Mouse (Mus musculus): ENCODE measurements at regions not wholly inside any gene's neighbourhood (a gene's known extent, or its start where the extent isn't known, plus 50 kb on each side); places are given as distances from the start of the nearest gene placed in this dataset.
A peak's percentile ranks its signal among the peaks of the same experiment; 100 is the strongest.

DNA sequence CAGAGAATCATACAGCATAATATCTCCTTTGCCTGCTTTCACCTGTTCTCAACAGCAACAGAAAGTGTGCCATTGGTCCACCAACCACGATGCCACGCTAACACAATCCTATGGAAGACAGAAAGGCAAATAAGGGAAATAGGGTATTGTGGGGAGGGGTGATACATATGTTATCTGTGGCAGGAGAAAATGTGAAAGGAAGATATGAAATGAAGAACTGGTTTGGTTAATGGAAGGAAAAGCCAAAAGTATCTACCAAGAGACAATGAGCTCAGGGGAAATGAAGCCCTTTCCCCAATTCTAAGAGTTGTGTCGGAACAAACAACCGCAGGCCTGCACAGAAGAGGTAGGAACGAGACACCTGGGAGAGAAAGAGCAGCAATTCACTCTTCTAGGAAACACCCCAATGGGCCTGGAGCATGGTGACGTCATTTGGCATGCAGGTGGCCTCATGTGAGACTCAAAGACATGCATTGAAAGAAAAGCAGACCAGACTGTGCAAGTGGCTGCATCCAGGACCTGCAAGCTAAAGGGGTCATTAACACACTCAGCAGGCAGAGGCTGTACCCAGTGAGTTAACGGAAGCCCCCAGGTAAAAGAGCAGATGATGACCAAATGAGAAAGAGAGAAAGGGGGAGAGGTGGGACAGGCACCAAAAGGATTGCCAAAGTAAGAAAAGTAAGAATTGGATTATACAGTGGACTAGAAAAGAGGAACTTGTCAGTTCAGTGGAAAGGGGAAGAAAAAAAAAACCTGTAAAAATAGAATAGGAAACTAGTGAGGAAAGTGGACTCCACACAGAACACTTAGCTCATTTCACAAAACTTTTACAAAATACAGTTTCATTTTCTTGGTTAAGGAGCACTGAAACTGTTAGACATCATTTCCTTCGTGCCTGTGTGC lies 522.2 kb upstream of the Cited2 start:
- no peak for DNase-seq (ENCODE audit: low spot score in 2 of 2)

DNA sequence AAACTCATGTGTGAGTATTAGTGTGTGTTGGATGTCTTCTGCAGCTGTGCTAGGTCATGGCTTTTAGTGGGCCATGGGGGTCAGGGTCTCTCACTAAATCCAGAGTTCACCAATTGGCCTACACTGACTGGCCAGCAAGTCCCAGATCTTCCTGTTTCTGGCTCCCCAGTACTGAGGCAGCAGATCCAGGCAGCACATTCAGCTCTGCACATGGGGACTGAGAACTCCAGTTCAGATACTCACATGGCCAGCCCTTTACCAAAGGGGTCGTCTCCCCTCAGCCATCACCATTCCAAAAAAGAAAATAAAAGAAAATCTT lies 521.6 kb upstream of the Cited2 start:
- no peak for DNase-seq (ENCODE audit: low spot score in 2 of 2)

DNA sequence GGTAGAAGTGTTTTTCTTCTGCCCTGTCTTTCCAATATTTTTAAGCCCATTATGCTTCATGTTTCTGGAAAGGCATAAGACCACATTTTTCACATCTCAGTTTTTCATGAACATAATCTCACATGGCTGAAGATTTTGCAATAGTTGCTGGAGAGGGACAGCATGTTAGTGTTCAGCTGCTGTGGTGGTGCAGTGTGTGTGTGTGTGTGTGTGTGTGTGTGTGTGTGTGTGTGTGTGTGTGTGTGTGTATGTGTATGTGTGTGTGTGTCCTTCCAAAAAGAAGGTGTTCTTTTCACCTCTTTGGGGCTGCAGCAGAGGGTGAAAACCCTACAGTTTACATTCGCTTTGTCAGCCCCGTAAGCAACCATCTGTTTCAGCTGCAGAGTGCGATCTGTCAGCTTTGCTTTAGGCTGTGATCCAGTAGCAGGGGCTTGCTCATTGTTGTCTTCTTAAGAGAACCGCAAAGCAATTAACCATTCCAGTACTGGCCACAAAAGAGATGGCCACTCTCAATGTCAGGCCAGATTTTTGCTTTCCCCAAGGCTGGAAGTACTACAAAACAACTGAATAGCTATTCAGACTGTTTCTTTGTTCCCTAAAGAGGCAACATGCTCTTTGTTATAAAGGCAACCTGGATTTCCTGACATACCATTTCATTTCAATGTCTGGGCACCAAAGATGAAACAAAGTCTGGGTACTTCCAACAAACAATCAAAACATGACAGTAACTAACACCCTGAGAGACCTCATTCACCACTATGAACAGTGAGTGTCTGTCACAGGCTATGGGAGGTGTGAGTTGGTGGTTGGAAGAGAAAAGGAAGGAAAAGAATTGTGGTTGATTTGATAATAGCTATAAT lies 520.2 kb upstream of the Cited2 start:
- DNase-seq (ENCODE audit: low spot score in 2 of 2), result no peak

DNA sequence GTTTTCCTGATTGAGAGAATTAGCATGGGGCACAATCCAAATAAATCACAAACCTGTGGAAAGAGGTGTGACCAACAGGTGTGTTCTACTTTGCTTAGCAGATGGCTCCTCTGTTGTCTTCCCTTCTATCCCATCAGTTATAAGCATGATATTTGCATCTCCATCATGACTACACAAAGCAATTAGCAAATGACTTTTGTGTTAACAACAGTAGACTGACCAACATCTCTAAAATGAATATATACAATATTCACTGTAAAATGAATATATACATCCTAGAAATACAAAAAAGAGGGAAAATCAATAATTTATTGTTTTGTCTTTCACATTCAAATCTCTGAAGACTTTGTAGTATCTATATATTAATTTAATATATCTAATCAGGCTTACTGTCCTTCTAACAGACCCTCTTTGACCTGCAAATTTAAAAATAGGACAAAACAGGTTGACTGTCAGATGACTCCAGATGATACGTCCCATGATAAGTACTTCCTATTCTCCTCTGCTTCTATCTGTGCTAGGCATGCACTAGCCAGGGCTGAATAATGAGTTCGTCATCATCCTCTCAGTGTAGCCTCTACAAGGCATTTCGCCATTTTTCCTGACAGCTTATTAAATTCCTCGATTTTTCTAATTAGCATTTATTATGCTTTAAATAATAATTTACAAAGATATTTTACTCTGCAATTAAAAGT lies 519.5 kb upstream of the Cited2 start:
- no peak for DNase-seq (ENCODE audit: low spot score in 2 of 2)

DNA sequence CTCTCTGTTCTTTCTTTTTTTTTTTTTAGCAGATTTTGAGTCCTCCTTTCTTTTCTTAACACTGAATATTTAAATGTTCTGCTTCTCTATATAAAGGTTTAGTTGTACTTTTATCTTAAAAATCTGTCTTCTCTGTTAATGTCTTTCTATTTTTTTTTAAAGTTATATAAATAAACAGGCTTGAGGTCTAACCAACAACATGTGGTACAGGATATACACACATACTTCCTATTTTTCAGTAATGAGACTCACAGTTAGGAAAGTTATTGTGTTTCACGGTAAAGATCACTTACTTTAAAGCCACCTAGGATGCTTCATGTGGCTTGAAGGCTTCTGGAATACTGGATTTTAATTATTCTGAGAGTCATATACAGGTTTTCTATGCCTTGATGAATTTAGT lies 518.9 kb upstream of the Cited2 start:
- DNase-seq (ENCODE audit: low spot score in 2 of 2), result no peak

DNA sequence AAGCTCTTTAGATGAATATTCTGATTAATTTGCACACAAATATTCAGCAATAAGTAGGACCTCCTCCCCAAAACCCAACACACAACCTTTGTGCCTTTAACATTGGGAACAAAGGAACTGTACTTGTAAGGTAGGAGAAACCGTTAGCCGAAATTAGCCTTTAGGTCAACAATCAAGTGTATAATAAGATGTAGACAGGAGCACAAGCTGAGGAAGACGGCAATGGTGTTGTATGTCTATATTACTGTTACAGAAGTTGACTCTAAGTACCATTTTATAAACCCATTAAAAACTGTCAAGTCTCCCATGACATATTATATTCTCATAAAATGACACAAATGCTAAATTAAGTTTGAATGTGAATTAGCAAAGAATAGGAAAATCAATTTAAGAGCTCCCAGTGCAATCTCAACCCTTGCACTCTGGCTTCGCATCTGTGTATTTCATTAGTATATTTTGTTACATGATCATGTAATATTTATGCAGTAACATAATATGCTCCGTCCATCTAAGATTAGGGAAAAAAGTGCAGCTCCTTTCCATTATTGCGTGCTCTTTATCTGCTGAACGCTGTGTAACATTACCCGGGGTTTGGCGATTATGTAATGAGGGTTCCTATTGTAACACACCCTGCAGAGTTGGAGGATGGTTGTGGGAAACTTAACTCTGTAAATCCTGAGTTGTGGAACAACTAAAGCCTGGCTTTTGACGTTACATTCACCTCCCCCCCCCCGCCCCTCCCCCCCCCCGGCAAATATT lies 510.3 kb upstream of the Cited2 start:
- no peak for DNase-seq (ENCODE audit: low spot score in 2 of 2)

DNA sequence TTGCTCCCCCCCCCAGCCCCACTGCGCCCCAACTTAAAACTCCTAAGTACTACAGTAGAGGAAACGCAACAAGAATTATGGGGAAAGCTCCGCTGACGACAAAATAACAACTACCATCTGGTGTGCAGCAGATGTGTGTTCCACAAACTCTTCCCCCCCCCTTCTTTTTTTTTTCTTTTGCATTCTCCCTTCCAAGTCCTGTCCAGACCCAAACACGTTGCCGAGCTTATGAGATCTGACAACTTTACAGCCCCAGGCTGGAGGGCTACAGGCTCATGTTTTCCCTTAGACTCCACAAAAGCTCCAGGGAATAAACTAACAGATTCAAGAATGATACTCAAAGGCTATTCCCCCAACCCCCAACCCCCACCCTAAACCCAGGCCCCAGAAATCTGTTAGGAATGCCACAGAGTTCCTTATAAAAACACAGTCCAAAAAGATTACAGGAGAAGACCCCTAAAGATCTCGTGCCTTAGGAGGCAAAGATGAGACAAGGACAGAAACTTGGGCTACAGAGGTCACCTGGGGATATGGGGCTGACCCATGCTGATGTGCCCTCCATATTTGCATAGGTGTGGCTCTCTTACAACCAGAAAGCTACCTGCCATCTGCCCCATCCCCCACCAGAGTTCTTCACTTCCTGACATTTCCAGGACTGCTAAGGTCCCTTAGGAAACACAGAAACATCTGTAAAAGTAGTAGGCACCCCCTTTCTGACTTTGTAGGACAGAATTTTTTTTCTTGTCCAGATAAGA lies 509.5 kb upstream of the Cited2 start:
- DNase-seq (ENCODE audit: low spot score in 2 of 2), result no peak

DNA sequence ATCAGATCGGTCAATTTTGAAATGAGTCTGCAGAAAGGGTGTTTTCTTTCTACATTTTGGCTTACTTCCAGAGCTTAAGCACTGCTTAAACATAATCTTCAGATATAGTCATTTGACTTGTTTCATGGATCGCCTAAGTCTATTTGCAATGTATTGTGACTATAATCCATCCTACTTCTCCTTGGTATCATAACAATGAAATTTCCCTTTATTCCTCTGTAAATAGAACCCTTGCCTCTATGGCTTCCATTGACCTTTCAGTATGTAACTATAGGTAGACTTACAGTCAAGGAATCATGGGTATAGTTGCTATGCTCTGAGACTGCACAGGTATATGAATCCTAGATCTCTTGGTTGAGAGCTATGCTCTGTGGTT lies 509.0 kb upstream of the Cited2 start:
- DNase-seq (ENCODE audit: low spot score in 2 of 2), result no peak

DNA sequence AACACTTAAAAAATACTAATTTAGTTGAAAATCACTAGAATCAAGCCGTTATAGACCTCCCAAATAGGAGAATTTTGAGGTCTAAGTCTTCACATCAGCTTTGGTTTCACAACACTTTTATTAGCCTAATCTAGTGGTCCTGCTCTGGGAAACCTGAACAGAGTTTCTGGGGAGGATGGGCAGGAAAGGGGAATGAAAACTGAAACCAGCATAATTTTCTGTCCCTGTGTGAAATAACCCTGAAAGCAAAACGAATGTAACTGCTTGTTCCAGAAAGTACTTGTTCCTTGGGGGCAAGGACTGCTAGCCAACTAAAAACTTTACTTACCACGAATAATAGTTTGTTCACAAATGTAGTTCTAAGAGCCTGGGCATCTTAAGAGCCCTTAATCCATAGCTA lies 508.0 kb upstream of the Cited2 start:
- DNase-seq (ENCODE audit: low spot score in 2 of 2), result no peak

DNA sequence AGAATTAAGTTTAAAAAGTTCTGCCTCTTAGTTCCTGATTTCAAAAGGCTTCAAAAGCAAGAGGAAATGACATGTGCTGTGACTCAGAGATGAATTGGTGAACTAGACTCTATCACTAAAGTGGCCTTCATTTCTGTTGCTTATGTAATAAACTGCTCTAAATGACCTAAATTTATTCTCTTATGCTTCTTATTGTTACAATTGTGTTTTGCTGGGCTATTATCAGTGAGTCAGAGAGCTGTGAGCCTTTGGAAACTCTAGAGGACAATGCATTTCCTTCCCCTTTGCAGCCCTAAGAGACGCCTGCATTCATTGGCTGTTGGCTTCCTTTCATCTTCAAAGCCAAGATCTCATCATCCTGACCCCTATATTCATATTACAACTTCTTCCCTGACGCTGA lies 501.5 kb upstream of the Cited2 start:
- no peak for DNase-seq (ENCODE audit: low spot score in 2 of 2)

DNA sequence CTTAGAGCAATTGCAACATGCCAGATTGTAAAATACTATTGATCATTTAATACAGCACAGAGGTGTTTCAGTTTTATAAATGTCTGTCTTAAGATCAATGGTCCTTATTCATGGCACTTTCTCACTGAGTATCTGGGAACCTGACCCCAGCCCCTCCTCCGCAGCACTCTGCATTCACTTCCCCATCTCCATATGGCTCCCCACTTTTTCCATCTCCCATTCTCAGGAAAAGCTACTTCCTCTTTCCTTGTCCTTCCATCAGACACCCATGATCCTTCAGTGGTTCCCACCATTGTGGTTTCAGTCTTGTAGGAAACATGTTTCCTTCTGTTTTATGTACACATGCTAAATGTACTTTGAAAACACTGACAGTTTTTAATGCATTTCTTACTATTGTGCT lies 497.3 kb upstream of the Cited2 start:
- no peak for DNase-seq (ENCODE audit: low spot score in 2 of 2)

DNA sequence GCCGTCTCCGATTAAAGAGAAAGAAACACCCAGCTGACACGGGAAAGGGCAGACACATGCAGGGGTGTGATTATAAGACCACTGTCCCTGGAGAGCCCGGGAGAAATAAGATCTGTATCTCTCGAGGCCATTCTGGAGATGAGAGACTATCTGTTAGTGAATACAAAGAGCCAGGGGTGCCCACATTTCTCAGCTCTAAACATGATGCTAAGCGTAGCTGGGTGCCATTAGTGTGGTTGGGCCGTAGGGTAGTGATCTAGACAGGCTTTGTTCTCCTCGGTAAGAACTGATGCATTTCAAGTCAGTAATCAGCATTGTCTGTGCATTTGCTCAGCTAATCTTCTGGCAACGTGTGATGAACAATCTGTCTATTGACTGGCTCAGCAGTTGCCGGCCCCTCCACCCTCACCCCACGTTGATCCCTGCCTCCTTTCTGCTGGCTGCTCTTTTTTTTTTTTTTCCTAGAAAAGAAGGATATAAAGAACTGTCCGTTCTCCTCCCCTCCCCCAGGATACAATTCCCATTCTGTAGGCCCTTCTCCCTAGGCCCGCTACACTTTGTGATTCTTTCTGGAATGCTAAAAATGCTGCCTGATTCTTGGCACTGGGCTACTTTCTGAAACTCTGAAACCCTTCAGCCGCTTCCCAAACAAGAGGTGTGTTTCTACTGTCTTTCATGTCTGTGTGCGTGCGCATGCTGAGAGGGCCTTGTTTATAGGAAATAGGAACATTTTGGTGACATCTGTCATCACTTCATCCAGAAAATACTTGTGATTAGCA lies 492.8 kb upstream of the Cited2 start:
- DNase-seq (ENCODE audit: low spot score in 2 of 2), result peak in 1 of 2 experiments; percentile 15

DNA sequence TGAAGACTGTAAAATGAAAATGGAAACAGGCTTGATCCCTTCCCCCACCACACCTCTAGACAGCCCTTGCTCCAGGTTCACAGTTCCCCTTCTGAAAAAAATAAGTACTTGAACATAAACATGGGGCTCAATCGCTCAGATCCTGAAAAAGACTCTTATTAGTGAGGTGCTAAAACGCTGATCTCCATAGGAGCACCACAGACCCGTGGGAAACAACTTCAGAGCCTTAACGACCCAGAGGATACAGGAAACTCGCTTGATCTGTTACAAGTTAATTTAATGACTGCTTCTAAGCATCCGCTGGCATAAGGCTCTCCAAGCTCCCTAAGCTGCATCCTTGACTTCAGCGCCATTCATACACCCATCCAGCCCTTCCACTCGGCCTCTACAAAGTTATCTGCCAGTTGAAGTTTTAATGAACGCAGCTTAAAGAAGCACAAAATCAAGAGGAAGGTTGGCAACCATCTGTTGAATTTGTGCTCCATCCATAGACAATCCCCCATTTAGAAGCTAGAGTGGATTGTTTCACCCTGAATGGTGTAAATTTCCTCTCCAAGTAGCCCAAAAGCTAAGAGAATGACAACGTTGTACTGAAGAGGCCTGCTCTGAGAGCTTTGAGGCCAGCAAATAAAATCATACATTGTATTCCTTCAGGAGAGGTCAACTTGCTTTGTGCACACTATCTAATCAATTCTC lies 486.9 kb upstream of the Cited2 start:
- no peak for DNase-seq (ENCODE audit: low spot score in 2 of 2)

DNA sequence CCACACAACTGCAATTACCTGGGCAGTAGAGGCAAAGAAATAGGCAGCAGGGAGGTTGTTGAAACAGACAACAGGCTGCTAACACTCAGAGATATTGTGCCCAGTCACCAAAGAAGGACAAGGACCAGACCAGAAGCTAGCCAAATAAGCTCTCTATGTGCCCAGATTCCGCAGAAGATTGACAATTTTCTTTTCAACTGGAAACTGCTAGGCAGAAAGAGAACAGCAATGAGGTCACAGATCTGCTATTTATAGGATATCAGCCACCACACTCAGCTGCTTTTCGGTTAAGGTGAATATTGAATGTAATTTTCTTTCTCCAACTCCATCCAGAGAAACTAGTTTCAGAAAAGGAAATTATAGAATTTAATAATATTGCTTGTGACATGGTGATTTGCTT lies 486.3 kb upstream of the Cited2 start:
- DNase-seq (ENCODE audit: low spot score in 2 of 2), result no peak

DNA sequence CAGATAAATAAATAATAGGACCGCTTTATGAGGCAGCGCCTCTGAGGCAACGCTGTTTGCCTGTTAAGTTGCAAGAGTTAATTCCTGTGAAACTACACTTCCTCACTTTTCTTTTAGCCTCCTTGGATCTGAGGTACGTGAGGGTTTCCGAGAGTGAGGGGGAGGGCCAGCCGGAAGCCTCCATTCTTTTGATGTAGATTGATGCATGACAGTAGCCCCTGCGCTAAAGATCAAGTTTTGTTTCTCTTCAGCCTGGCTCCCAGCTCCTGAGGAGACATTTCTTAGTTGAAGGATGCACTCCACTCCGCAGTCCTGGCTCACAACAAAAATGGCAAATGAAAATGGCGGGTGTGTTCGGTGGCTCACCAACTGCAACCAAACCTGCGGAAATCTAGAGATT lies 485.6 kb upstream of the Cited2 start:
- DNase-seq (ENCODE audit: low spot score in 2 of 2), result no peak

DNA sequence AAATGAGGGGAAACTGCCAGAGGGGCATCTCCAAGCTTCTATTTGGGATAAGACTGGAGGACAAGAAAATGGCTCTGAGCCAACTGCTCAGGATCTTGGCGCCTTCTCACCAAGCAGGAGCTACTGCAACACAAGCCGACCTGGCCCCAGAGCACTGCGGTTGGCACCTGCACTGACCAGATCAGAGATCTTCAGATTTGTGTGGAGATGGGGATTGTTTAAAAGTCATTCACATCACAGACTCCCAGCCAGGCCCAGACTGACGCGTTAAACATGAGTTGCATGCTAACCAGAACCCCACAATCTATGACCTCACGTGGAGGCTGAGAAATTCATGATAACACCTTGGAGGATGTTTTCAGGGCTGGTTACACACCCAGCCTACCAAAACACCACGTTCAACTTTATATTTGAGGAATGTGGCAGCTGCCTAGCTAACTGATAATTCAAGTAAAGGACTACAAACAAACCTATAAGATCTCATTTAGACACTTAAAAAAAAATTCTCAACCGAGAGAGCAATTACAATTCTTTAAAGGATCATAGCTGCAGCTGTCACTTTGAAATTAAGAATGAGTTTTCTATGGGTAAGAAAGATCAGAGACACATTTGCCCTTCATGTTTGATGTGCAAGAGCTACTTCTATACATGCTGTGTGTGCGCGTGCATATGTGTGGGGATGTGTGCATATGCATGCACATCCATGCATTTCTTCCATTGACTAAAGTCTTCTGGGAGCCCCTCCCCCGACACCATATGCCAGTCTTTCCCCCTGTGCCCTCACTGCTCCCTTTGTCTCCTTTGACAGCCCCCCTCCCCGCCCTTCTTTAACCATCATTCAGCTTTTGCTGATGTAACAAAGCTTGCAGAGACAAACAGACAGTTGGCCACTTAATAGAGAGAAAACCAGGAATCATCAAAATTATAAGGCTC lies 484.8 kb upstream of the Cited2 start:
- DNase-seq (ENCODE audit: low spot score in 2 of 2), result no peak

DNA sequence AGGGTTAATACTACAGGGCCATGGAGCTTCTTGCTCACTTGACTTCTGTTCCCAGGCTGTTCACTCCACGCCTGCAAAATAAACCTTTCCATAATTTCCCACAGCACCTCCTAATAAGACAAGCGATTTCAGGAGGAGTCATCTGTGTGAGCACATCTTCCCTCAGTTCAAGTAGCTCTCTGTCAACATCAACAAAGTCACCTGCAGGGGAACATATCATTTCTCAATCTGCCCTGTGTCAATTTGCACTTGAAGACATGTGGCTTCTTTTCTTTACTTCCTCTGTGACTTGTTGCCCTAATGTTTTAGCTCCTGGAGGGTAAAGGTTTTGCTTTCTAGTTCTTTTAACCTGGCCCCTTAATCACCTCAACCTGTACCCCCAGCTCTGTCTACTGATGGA lies 474.7 kb upstream of the Cited2 start:
- DNase-seq (ENCODE audit: low spot score in 2 of 2), result no peak

DNA sequence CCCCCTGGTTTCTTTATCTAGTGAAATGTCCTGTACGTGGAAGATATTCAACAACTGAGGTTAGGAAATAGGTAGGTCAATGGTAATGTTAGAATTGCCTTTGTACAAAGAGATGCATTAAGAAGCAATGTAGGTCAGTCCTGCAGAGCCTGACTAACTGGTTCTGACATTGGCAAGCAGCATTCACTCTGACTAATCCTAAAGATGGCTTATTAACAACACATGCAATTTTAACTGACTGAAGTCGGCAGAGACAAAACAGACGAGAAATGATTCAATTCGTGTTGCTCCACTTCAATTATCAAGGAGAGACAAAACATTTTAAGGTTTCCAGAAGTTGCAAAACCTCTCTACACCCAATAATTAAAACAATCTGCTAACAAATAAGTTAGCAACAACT lies 470.0 kb upstream of the Cited2 start:
- no peak for DNase-seq (ENCODE audit: low spot score in 2 of 2)
